Mouse (Mus musculus) liver, adult 2 months (tissue): ENCODE results near the gene Eri3. TPM values are rescaled to one million over a fixed set of nuclear protein-coding genes. Genes with fewer than 3 reads are reported as not detected.

ENCODE experiments used
- DNase-seq: peaks from one replicate; pipeline ENCODE4 v3.0.0-alpha.2; 2011; ENCODE audit warnings: low read depth, low spot score; ENCODE audit errors: extremely low read depth
- H3K27ac ChIP-seq: fragments of 200-500 bp; replicated peaks from 2 replicates; pipeline ENCODE4 v1.5.1; 2012; ENCODE audit warnings: low read depth, mild to moderate bottlenecking, control low read depth, inconsistent platforms, low read length; ENCODE audit not compliant: insufficient read depth
- H3K27me3 ChIP-seq: fragments of 200-500 bp; 2 replicates; pipeline ENCODE4 v1.6.1; 2012; ENCODE audit warnings: mild to moderate bottlenecking, moderate library complexity, low read length, inconsistent platforms; ENCODE audit not compliant: control insufficient read depth, insufficient read depth
- H3K36me3 ChIP-seq: fragments of 200-500 bp; 2 replicates; pipeline ENCODE4 v1.6.1; 2012; ENCODE audit warnings: low read length, inconsistent platforms; ENCODE audit not compliant: control insufficient read depth, insufficient read depth
- H3K4me1 ChIP-seq: fragments of 200-500 bp; 2 replicates; pipeline ENCODE4 v1.6.1; 2011; ENCODE audit warnings: low read length; ENCODE audit not compliant: control insufficient read depth, insufficient read depth
- H3K4me3 ChIP-seq: fragments of 200-500 bp; 2 replicates; pipeline ENCODE4 v1.5.1; 2011; ENCODE audit warnings: low read depth, mild to moderate bottlenecking, control low read depth, low read length, moderate library complexity; ENCODE audit not compliant: insufficient read depth
- H3K79me2 ChIP-seq: fragments of 200-500 bp; 2 replicates; pipeline ENCODE4 v1.6.1; 2012; ENCODE audit warnings: inconsistent platforms, mild to moderate bottlenecking, low read length, moderate library complexity; ENCODE audit not compliant: control insufficient read depth, insufficient read depth
- H3K9ac ChIP-seq: fragments of 200-500 bp; 2 replicates; pipeline ENCODE4 v1.6.1; 2012; ENCODE audit warnings: low read depth, mild to moderate bottlenecking, control low read depth, inconsistent platforms, low read length
- CTCF ChIP-seq: fragments of 200-500 bp; IDR thresholded peaks from 2 replicates; pipeline ENCODE4 v1.5.1; 2011; ENCODE audit warnings: low read depth, low read length, control low read depth
- POLR2A ChIP-seq: fragments of 200-500 bp; IDR thresholded peaks from 2 replicates; pipeline ENCODE4 v1.6.1; 2011; ENCODE audit warnings: low read length, control low read depth; ENCODE audit not compliant: insufficient read depth; ENCODE audit errors: extremely low read depth
- WGBS: fragments of 180-500 bp; shearing (Covaris S2); methylation state at CpG from one replicate; pipeline ENCODE4 v1.1.7; 2018; 5-methylcytosine and 5-hydroxymethylcytosine counted together
- polyA plus RNA-seq: library from polyadenylated mRNA; depleted of rRNA; stranded (reverse); fragments of >200 nt; gene quantifications from 2 replicates; pipeline ENCODE4 v1.2.3, GENCODE M21; 2012
- total RNA-seq: library from RNA; depleted of rRNA; stranded (reverse); fragments of >200 nt; gene quantifications from 2 replicates; pipeline ENCODE4 v1.2.3, GENCODE M21; 2014

The Eri3 gene
- total and polyA plus RNA-seq, 2 experiments, result 16.8 to 42.1 TPM

DNA sequence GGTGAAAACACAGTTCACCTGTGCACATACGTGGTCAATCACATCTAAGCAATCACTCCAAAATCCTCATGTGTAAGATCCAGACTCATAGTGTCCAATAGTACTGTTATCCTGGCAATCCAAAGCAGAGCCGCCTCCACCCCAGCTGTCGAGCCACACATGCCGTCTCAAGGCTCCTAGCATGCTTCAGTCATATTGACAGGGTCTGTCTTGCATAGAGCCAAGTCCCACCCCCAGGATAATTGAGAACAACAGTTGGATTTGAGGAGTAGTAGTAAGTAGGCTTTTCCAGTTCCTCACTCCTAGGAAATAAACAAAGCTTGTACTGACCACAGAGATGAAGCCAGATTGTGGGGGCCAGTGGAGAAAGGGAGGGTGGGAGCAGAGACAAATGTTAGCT, 107.5 kb downstream of the Eri3 start:
- WGBS, result 96% methylated on average over 4 of the region's 4 CpGs
- TF ChIP-seq POLR2A (no peak), CTCF (no peak)
- Histone ChIP-seq H3K4me1 (no peaks in the 10 kb centered on the region), H3K27me3 (no peaks in the 10 kb centered on the region), H3K4me3 (no peak overlapping the region), H3K79me2 (no peaks in the 10 kb centered on the region), H3K27ac (no peak overlapping the region), H3K9ac (no peak overlapping the region), H3K36me3 (no peaks in the 10 kb centered on the region)
- no peak for DNase-seq

DNA sequence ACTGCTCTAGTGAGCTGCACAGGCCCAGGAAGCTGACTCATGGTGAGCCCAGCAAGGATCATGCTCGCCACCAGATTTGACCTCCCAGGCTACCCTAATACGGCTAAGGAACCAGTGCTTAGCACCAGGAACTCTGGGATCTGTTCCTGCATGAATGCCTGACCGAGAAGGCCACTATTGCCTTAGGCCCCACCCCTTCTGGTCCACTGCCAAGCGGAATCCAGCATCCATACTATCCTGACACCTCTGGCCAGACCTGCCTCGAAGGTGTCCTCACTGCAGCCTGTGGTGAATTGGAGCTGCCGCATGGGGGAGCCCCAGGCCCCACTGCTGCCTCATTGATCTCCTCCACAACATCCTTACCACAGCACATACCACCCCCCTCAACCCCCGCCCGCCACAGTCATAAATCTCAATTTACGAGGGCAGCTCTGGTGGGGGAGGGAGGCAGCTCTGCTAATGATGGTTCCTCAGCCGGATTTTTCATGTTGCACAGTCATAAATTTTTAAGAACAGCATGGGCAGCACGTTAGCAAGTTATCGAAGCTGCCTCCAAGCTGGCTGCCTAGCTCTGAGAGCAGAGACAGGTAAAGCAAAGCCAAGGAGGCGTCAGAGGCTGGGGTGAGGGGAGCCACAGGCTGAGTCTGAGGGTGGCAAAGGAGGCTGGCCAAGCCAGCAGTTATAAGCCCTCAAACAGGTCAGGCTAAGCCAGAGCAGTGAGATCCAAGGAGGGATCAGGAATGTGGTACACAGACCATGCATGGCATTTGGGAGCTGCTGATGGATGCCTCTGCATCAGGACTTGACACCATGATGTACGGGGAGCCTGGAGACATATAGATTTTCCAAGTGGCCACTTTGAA, 108.6 kb downstream of the Eri3 start:
- peak; percentile 13; the same call in 1 of the 2 replicates for TF ChIP-seq CTCF
- TF ChIP-seq POLR2A, result no peak
- Histone ChIP-seq H3K36me3 (no peaks in the 10 kb centered on the region), H3K4me3 (no peak overlapping the region), H3K9ac (no peak overlapping the region), H3K4me1 (no peaks in the 10 kb centered on the region), H3K27ac (no peak overlapping the region), H3K79me2 (no peaks in the 10 kb centered on the region), H3K27me3 (no peaks in the 10 kb centered on the region)
- WGBS, result 80% methylated on average over 14 of the region's 14 CpGs
- DNase-seq, result no peak

DNA sequence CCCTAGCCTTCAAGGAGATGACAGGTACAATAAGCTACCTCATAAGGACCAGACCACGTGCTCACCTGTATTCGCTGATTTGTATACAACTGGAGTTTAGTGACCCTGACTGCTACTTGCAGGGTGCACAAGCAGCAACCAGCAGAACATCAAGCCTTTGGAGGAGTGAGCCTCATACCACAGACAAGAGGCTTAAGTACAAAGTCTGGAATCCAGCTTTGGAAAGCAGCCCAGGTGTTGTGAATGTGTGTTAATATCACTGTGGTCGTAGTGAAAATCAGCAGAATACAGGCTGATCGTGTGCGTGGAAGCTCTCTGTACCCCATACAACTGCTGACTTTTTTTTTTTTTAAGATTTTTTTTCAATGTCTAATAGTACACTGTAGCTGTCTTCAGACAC, 109.8 kb downstream of the Eri3 start:
- Histone ChIP-seq H3K27ac (no peak overlapping the region), H3K27me3 (no peaks in the 10 kb centered on the region), H3K79me2 (no peaks in the 10 kb centered on the region), H3K9ac (no peak overlapping the region), H3K36me3 (no peaks in the 10 kb centered on the region), H3K4me1 (no peaks in the 10 kb centered on the region), H3K4me3 (no peak overlapping the region)
- peak; percentile 30 for DNase-seq
- no peak for TF ChIP-seq CTCF
- no peak for TF ChIP-seq POLR2A
- 69% methylated on average over 5 of the region's 5 CpGs for WGBS

DNA sequence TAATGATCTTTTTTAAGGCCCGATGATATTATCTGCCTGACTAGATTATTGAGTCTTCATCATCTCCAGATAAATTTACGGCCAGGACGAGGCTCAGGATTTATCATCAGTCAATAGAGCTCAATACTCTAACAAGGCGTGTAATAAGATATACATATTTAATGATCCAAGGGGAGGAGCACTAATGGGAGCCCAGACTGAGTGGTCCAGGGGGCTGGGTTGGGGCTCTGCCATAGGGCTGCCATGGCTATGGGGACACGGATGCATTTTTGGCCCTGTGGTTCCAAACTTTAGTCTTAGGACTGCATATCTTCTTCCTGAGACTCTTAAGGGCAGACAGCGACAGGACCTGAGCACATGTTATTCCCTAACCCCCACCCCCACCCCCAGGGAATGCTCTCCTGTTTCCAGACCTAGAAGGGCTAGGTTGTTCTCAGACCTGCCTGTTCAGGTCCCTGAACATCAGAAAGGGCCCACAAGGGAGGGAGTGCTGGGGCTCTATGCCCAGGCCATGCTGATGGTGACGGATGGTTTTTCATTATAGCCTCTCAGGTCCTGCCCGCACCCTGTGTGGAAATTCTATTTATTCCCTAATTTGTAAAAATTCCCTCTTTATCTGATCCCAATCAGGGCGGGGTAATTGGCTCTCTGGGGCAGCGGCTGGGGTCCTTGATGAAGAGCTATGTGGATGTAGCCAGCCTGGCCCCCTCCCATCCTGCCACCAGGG, 114.4 kb downstream of the Eri3 start:
- Histone ChIP-seq H3K9ac (no peak overlapping the region), H3K27me3 (no peaks in the 10 kb centered on the region), H3K4me3 (no peak overlapping the region), H3K27ac (no peak overlapping the region), H3K36me3 (no peaks in the 10 kb centered on the region), H3K4me1 (no peaks in the 10 kb centered on the region), H3K79me2 (no peaks in the 10 kb centered on the region)
- TF ChIP-seq POLR2A (no peak), CTCF (no peak)
- 95% methylated on average over 10 of the region's 10 CpGs for WGBS
- no peak for DNase-seq

DNA sequence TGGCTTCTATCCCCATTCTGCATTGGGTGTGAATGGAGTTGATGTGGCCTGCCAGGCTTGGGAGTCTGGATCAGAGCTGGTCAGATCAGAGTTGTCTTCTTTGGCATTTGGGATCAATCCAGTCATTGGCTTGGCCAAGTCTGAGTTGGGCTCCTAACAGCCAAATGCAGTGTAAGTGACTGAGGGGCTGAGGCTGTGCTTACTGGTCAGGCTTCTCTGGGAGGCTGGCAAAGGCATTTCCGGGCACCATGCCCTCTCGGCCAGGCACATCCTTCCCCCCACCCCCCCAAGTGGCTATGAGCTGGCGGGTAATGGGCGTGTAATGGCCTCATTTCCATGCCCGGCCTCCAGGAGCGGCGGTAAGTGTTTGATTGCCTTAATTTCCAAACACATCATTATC, 115.4 kb downstream of the Eri3 start:
- H3K4me1 ChIP-seq, result no peaks in the 10 kb centered on the region
- H3K27ac ChIP-seq, result no peak overlapping the region
- 94% methylated on average over 7 of the region's 7 CpGs for WGBS
- H3K9ac ChIP-seq, result no peak overlapping the region
- H3K4me3 ChIP-seq, result no peak overlapping the region
- no peaks in the 10 kb centered on the region for H3K36me3 ChIP-seq
- H3K27me3 ChIP-seq, result no peaks in the 10 kb centered on the region
- no peak for TF ChIP-seq CTCF
- TF ChIP-seq POLR2A, result no peak
- no peaks in the 10 kb centered on the region for H3K79me2 ChIP-seq
- no peak for DNase-seq
